In the genomic region with DNA sequence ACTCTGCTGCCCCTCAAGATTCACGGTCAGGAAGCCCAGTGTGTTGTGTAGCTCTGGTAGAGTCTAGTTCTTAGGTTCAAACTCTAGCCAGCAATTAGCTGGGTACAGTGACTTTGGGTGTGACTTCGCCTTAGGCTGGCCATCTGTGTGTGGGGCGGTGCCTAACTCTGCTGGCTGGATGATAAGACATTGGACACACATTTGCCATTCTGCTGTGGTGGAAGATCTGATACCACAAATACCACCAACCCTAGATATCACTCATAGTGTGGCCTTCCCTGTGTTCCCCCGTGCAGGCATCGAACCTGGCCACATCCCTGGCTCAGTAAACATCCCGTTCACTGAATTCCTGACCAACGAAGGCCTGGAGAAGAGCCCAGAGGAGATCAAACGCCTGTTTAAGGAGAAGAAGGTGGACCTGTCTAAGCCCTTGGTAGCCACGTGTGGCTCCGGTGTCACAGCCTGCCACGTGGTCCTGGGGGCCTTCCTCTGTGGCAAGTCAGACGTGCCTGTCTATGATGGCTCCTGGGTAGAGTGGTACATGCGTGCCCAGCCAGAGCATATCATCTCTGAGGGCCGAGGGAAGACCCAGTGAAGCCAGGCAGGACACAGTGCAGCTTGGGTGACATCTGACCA, we compare ENCODE assay signal across 18 mouse cellular contexts. TPM values are rescaled to one million over a fixed set of nuclear protein-coding genes. Genes with fewer than 3 reads are reported as not detected.
DNase-seq lines count a peak whose midpoint lies in the region; ATAC-seq and TF ChIP-seq lines count a peak whose summit lies in the region.
"Had no signal": no experiment of that assay in that cellular context is flagged by ENCODE, and none has a peak within 500 bp of the region (broad histone marks: within the 10 kb centered on the region; RNA-seq: fewer than 3 reads in every experiment).

No protein-coding gene starts in this region.

- H3K36me3 ChIP-seq in intestine, embryonic 15.5 days, result no peaks in the 10 kb centered on the region
- peaks cover 5% of the 10 kb centered on the region; the same call in 1 of the 2 replicates for H3K36me3 ChIP-seq in intestine, postnatal 0 days (ENCODE audit: control insufficient read depth, insufficient read depth)
- 0 out of 2 replicates have a peak, but pooled peaks cover 7% of the 10 kb centered on the region for H3K36me3 ChIP-seq in forebrain, embryonic 12.5 days (replicated peaks)
- H3K36me3 ChIP-seq: hindbrain, embryonic 13.5 days; midbrain, embryonic 12.5 days had no signal

- H3K9ac ChIP-seq in intestine, embryonic 15.5 days, result no peak overlapping the region
- H3K9ac ChIP-seq in intestine, postnatal 0 days (ENCODE audit: low read depth, low read length), result no peak overlapping the region
- H3K9ac ChIP-seq in forebrain, embryonic 12.5 days, result no peak overlapping the region
- H3K9ac ChIP-seq: hindbrain, embryonic 13.5 days; midbrain, embryonic 12.5 days had no signal

- peaks cover 33% of the 10 kb centered on the region for H3K27me3 ChIP-seq in intestine, embryonic 15.5 days (replicated peaks)
- H3K27me3 ChIP-seq in intestine, postnatal 0 days (replicated peaks; ENCODE audit: control insufficient read depth, insufficient read depth, low read length), result peaks cover 19% of the 10 kb centered on the region
- peaks cover 44% of the 10 kb centered on the region for H3K27me3 ChIP-seq in forebrain, embryonic 12.5 days
- H3K27me3 ChIP-seq: CH12.LX had no signal

- peak; percentile 39; the same call in 1 of the 2 replicates for ATAC-seq in intestine, embryonic 15.5 days
- ATAC-seq in intestine, postnatal 0 days, result no peak
- ATAC-seq in forebrain, embryonic 12.5 days (ENCODE audit: low FRiP score), result no peak

- no peak overlapping the region for H3K4me2 ChIP-seq in intestine, embryonic 15.5 days (replicated peaks)
- no peak overlapping the region for H3K4me2 ChIP-seq in intestine, postnatal 0 days (replicated peaks; ENCODE audit: low read depth)
- H3K4me2 ChIP-seq in forebrain, embryonic 12.5 days, result no peak overlapping the region
- H3K4me2 ChIP-seq: hindbrain, embryonic 13.5 days; midbrain, embryonic 12.5 days had no signal

- H3K4me1 ChIP-seq in intestine, embryonic 15.5 days (replicated peaks), result peaks cover 14% of the 10 kb centered on the region
- 0 out of 2 replicates have a peak, but pooled peaks cover 4% of the 10 kb centered on the region for H3K4me1 ChIP-seq in intestine, postnatal 0 days (replicated peaks; ENCODE audit: control insufficient read depth, insufficient read depth, low read length)
- peaks cover 12% of the 10 kb centered on the region for H3K4me1 ChIP-seq in forebrain, embryonic 12.5 days

- H3K9me3 ChIP-seq in intestine, embryonic 15.5 days, result no peaks in the 10 kb centered on the region
- H3K9me3 ChIP-seq in intestine, postnatal 0 days (ENCODE audit: control insufficient read depth), result no peaks in the 10 kb centered on the region
- H3K9me3 ChIP-seq in forebrain, embryonic 12.5 days, result no peaks in the 10 kb centered on the region
- H3K9me3 ChIP-seq: hindbrain, embryonic 13.5 days; midbrain, embryonic 12.5 days had no signal

- no peak for TF ChIP-seq CTCF in intestine, postnatal 0 days (IDR thresholded peaks at IDR 0.05; ENCODE audit: low read depth)

- 85% methylated on average over 14 of the region's 14 CpGs for WGBS in intestine, embryonic 15.5 days
- WGBS in intestine, postnatal 0 days, result 86% methylated on average over 14 of the region's 14 CpGs
- 87% methylated on average over 14 of the region's 14 CpGs for WGBS in forebrain, embryonic 12.5 days

- no peak overlapping the region for H3K27ac ChIP-seq in intestine, embryonic 15.5 days
- no peak overlapping the region for H3K27ac ChIP-seq in intestine, postnatal 0 days (ENCODE audit: low read depth, low read length)
- no peak overlapping the region for H3K27ac ChIP-seq in forebrain, embryonic 12.5 days
- H3K27ac ChIP-seq: hindbrain, embryonic 13.5 days; midbrain, embryonic 12.5 days had no signal

- DNase-seq in c-Kit-positive CD71-positive TER-119-negative erythroid progenitor cells, embryonic 14.5 days (ENCODE audit: low read depth), result peak; percentile 82
- peak; percentile 90 for DNase-seq in liver
- DNase-seq in spleen, postnatal 10 days (ENCODE audit: low spot score in 2 of 2), result peak; percentile 56 to 76
- DNase-seq in retina, embryonic 14.5 days (ENCODE audit: low spot score), result no peak
- no peak for DNase-seq in adrenal gland, postnatal 25 days
- DNase-seq: gastrocnemius, postnatal 36 days; right cerebral cortex, postnatal 4 days; thymus, postnatal 14 days had no signal

- no peak overlapping the region for H3K4me3 ChIP-seq in intestine, embryonic 15.5 days (replicated peaks)
- no peak overlapping the region for H3K4me3 ChIP-seq in intestine, postnatal 0 days (ENCODE audit: low read depth, low read length)
- no peak overlapping the region for H3K4me3 ChIP-seq in forebrain, embryonic 12.5 days (replicated peaks)
- H3K4me3 ChIP-seq: hindbrain, embryonic 13.5 days; midbrain, embryonic 12.5 days had no signal

RNA-seq across cellular contexts. Expression of gene Mpst, which starts 7.0 kb away (rescaled TPM):
- 2.6 and 3.1 TPM in 2 replicates for polyA plus RNA-seq in intestine, embryonic 15.5 days (2015; fragmentation: Nextera tagmentation; extraction: Ambion mirVana)
- polyA plus RNA-seq in intestine, postnatal 0 days (2015; fragmentation: Nextera tagmentation; extraction: Ambion mirVana), result 2.8 and 3.2 TPM in 2 replicates
- 1.7 and 2.8 TPM in 2 replicates for polyA plus RNA-seq in forebrain, embryonic 12.5 days (2016; fragmentation: Nextera tagmentation; extraction: Ambion mirVana)
- 56.9 and 61.7 TPM in 2 replicates for total RNA-seq in adrenal gland, postnatal 25 days (2021)

RNA-seq across cellular contexts. Expression of gene Tst, which starts 7.5 kb away (rescaled TPM):
- 33.4 and 45.0 TPM in 2 replicates for polyA plus RNA-seq in intestine, embryonic 15.5 days (2015; fragmentation: Nextera tagmentation; extraction: Ambion mirVana)
- 36.7 and 48.3 TPM in 2 replicates for polyA plus RNA-seq in intestine, postnatal 0 days (2015; fragmentation: Nextera tagmentation; extraction: Ambion mirVana)
- polyA plus RNA-seq in forebrain, embryonic 12.5 days (2016; fragmentation: Nextera tagmentation; extraction: Ambion mirVana), result 10.1 and 10.3 TPM in 2 replicates
- 246 and 299 TPM in 2 replicates for total RNA-seq in adrenal gland, postnatal 25 days (2021)

RNA-seq across cellular contexts. Expression of gene Kctd17, which starts 15.2 kb away (rescaled TPM):
- polyA plus RNA-seq in intestine, embryonic 15.5 days (2015; fragmentation: Nextera tagmentation; extraction: Ambion mirVana), result 28.7 and 31.0 TPM in 2 replicates
- polyA plus RNA-seq in intestine, postnatal 0 days (2015; fragmentation: Nextera tagmentation; extraction: Ambion mirVana), result 18.6 and 20.1 TPM in 2 replicates
- polyA plus RNA-seq in forebrain, embryonic 12.5 days (2016; fragmentation: Nextera tagmentation; extraction: Ambion mirVana), result 67.3 and 79.6 TPM in 2 replicates
- total RNA-seq in adrenal gland, postnatal 25 days (2021), result 73.5 and 84.3 TPM in 2 replicates
- total RNA-seq: CH12.LX had no signal

RNA-seq across cellular contexts. Expression of gene Tex33, which starts 17.5 kb away (rescaled TPM):
- polyA plus RNA-seq in intestine, embryonic 15.5 days (2015; fragmentation: Nextera tagmentation; extraction: Ambion mirVana), result not detected in 2 replicates
- polyA plus RNA-seq in intestine, postnatal 0 days (2015; fragmentation: Nextera tagmentation; extraction: Ambion mirVana), result not detected in 2 replicates
- not detected in 2 replicates for polyA plus RNA-seq in forebrain, embryonic 12.5 days (2016; fragmentation: Nextera tagmentation; extraction: Ambion mirVana)
- not detected in 2 replicates for total RNA-seq in adrenal gland, postnatal 25 days (2021)
- total RNA-seq: CH12.LX; gastrocnemius, postnatal 36 days; layer of hippocampus, postnatal 25 days had no signal
- polyA plus RNA-seq: hindbrain, embryonic 13.5 days; kidney, embryonic 16.5 days; limb, embryonic 14.5 days; midbrain, embryonic 12.5 days; neural tube, embryonic 14.5 days had no signal

RNA-seq across cellular contexts. Expression of gene Tmprss6, which starts 55.2 kb away (rescaled TPM):
- polyA plus RNA-seq in intestine, embryonic 15.5 days (2015; fragmentation: Nextera tagmentation; extraction: Ambion mirVana), result 0.39 and 0.54 TPM in 2 replicates
- 0.63 and 0.84 TPM in 2 replicates for polyA plus RNA-seq in intestine, postnatal 0 days (2015; fragmentation: Nextera tagmentation; extraction: Ambion mirVana)
- 0.43 and 1.3 TPM in 2 replicates for polyA plus RNA-seq in forebrain, embryonic 12.5 days (2016; fragmentation: Nextera tagmentation; extraction: Ambion mirVana)
- total RNA-seq in adrenal gland, postnatal 25 days (2021), result 1.9 and 4.9 TPM in 2 replicates
- total RNA-seq: gastrocnemius, postnatal 36 days had no signal

Comparison
In these comparisons a context has a peak if more than half of its experiments do, and no peak if none do; other contexts are left out.
1. DNase-seq: peak in c-Kit-positive CD71-positive TER-119-negative erythroid progenitor cells, embryonic 14.5 days (single experiment), liver (single experiment) and spleen, postnatal 10 days (2 of 2); none in retina, embryonic 14.5 days (single experiment) and adrenal gland, postnatal 25 days (single experiment).